Comparison of ENCODE assay signal across 22 mouse cellular contexts in genomic region chr2:31966801-31967200, GRCm38 (mm10). TPM values are rescaled to one million over a fixed set of nuclear protein-coding genes. Genes with fewer than 3 reads are reported as not detected.
A peak's percentile ranks its signal among the peaks of the same experiment; 100 is the strongest.
DNase-seq lines count a peak whose midpoint lies in the region; ATAC-seq and TF ChIP-seq lines count a peak whose summit lies in the region.
"Had no signal": no experiment of that assay in that cellular context is flagged by ENCODE, and none has a peak within 500 bp of the region (broad histone marks: within the 10 kb centered on the region; RNA-seq: fewer than 3 reads in every experiment).

No protein-coding gene starts in this region.

- WGBS in midbrain, embryonic 11.5 days, result 84% methylated on average over 8 of the region's 8 CpGs
- WGBS in midbrain, postnatal 0 days, result 74% methylated on average over 8 of the region's 8 CpGs

- no peak overlapping the region for H3K9ac ChIP-seq in midbrain, embryonic 11.5 days (ENCODE audit: low read length)
- H3K9ac ChIP-seq in midbrain, postnatal 0 days (replicated peaks; ENCODE audit: low read length, poor library complexity, severe bottlenecking), result no peak overlapping the region
- H3K9ac ChIP-seq: embryonic facial prominence, embryonic 15.5 days; forebrain, embryonic 12.5 days had no signal

- peaks cover 2% of the 10 kb centered on the region; the same call in 1 of the 2 replicates for H3K36me3 ChIP-seq in midbrain, embryonic 11.5 days (ENCODE audit: control insufficient read depth, insufficient read depth, low read length)
- no peaks in the 10 kb centered on the region for H3K36me3 ChIP-seq in midbrain, postnatal 0 days (ENCODE audit: insufficient read depth, low read length)

- ATAC-seq in midbrain, embryonic 11.5 days (ENCODE audit: low FRiP score), result no peak
- ATAC-seq in midbrain, postnatal 0 days (ENCODE audit: low FRiP score), result no peak
- ATAC-seq: activated CD4-positive, CD25-positive, alpha-beta regulatory T cell, adult 4 months; forebrain, embryonic 14.5 days; forebrain, embryonic 16.5 days had no signal

- H3K27ac ChIP-seq in midbrain, embryonic 11.5 days (ENCODE audit: low read depth, low read length), result no peak overlapping the region
- H3K27ac ChIP-seq in midbrain, postnatal 0 days (ENCODE audit: low read depth, low read length), result no peak overlapping the region
- H3K27ac ChIP-seq: embryonic facial prominence, embryonic 13.5 days; embryonic facial prominence, embryonic 15.5 days; forebrain, embryonic 10.5 days; forebrain, embryonic 12.5 days had no signal

- H3K4me3 ChIP-seq in midbrain, embryonic 11.5 days (ENCODE audit: low read depth, low read length), result no peak overlapping the region
- H3K4me3 ChIP-seq in midbrain, postnatal 0 days (ENCODE audit: low read depth, low read length), result no peak overlapping the region
- H3K4me3 ChIP-seq: embryonic facial prominence, embryonic 13.5 days; embryonic facial prominence, embryonic 15.5 days; erythroblast, embryonic 14.5 days; forebrain, embryonic 10.5 days; forebrain, embryonic 12.5 days had no signal

- H3K9me3 ChIP-seq in midbrain, embryonic 11.5 days (ENCODE audit: control insufficient read depth, low read length), result no peaks in the 10 kb centered on the region
- H3K9me3 ChIP-seq in midbrain, postnatal 0 days (ENCODE audit: low read length), result no peaks in the 10 kb centered on the region
- H3K9me3 ChIP-seq: embryonic facial prominence, embryonic 13.5 days; embryonic facial prominence, embryonic 15.5 days; forebrain, embryonic 10.5 days; forebrain, embryonic 12.5 days had no signal

- peak; percentile 4 for DNase-seq in kidney, adult 11 months
- no peak for DNase-seq in kidney, postnatal 14 days
- peak; percentile 69 for DNase-seq in midbrain, embryonic 11.5 days (ENCODE audit: low spot score, missing footprints)
- no peak for DNase-seq in midbrain, postnatal 0 days (ENCODE audit: low spot score)
- DNase-seq in adrenal gland, adult 2 months, result no peak
- DNase-seq: adrenal gland, postnatal 10 days; adrenal gland, postnatal 25 days; cerebellum, adult 11 months; cerebellum, adult 18-20 months; cerebellum, adult 8-10 months; cerebellum, adult 9-11 months; cerebellum, postnatal 14 days; cerebellum, postnatal 36 days; embryo, embryonic 11 days had no signal

- no peaks in the 10 kb centered on the region for H3K4me1 ChIP-seq in midbrain, embryonic 11.5 days (ENCODE audit: control insufficient read depth, insufficient read depth, low read length)
- H3K4me1 ChIP-seq in midbrain, postnatal 0 days (ENCODE audit: insufficient read depth, low read length), result 0 out of 2 replicates have a peak, but pooled peaks cover 4% of the 10 kb centered on the region
- H3K4me1 ChIP-seq: embryonic facial prominence, embryonic 13.5 days; embryonic facial prominence, embryonic 15.5 days had no signal

- no peaks in the 10 kb centered on the region for H3K27me3 ChIP-seq in midbrain, embryonic 11.5 days (ENCODE audit: control insufficient read depth, insufficient read depth, low read length)
- no peaks in the 10 kb centered on the region for H3K27me3 ChIP-seq in midbrain, postnatal 0 days (ENCODE audit: insufficient read depth, low read length)
- H3K27me3 ChIP-seq: embryonic facial prominence, embryonic 13.5 days; embryonic facial prominence, embryonic 15.5 days; forebrain, embryonic 12.5 days had no signal

- H3K4me2 ChIP-seq in midbrain, embryonic 11.5 days, result no peak overlapping the region
- H3K4me2 ChIP-seq in midbrain, postnatal 0 days (ENCODE audit: low read depth, low read length, poor library complexity, severe bottlenecking), result no peak overlapping the region
- H3K4me2 ChIP-seq: embryonic facial prominence, embryonic 13.5 days; embryonic facial prominence, embryonic 15.5 days; forebrain, embryonic 12.5 days had no signal

- no peak for TF ChIP-seq CTCF in midbrain, postnatal 0 days (IDR thresholded peaks at IDR 0.05)

RNA-seq across cellular contexts. Expression of gene Nup214, which starts 7.4 kb away (rescaled TPM):
- 64.6 and 64.7 TPM in 2 replicates for polyA plus RNA-seq in midbrain, embryonic 11.5 days (2014; fragmentation: Nextera tagmentation; extraction: Ambion mirVana)
- total RNA-seq in midbrain, postnatal 0 days (2014; rRNA removed), result 28.5 and 29.0 TPM in 2 replicates
- polyA plus RNA-seq in midbrain, postnatal 0 days (2015; fragmentation: Nextera tagmentation; extraction: Ambion mirVana), result 59.7 and 67.0 TPM in 2 replicates
- total RNA-seq in adrenal gland, adult 2 months (2021), result 10 to 100 TPM; 52.5 to 68.6 TPM
- 36.1 and 42.9 TPM in 2 replicates for polyA plus RNA-seq in adrenal gland, adult 2 months (2012; rRNA removed)

RNA-seq across cellular contexts. Expression of gene Aif1l, which starts 16.9 kb away (rescaled TPM):
- polyA plus RNA-seq in midbrain, embryonic 11.5 days (2014; fragmentation: Nextera tagmentation; extraction: Ambion mirVana), result 65.0 and 65.7 TPM in 2 replicates
- total RNA-seq in midbrain, postnatal 0 days (2014; rRNA removed), result 20.2 and 24.1 TPM in 2 replicates
- polyA plus RNA-seq in midbrain, postnatal 0 days (2015; fragmentation: Nextera tagmentation; extraction: Ambion mirVana), result 19.1 and 21.4 TPM in 2 replicates
- 10 to 100 TPM; 20.7 to 81.0 TPM for total RNA-seq in adrenal gland, adult 2 months (2021)
- polyA plus RNA-seq in adrenal gland, adult 2 months (2012; rRNA removed), result 16.2 and 16.3 TPM in 2 replicates
- polyA plus RNA-seq: activated CD4-positive, CD25-positive, alpha-beta regulatory T cell, adult 4 months; erythroblast, embryonic 14.5 days had no signal

Comparison
In these comparisons a context has a peak if more than half of its experiments do, and no peak if none do; other contexts are left out.
1. DNase-seq: peak in kidney, adult 11 months (single experiment) and midbrain, embryonic 11.5 days (single experiment); none in kidney, postnatal 14 days (single experiment), midbrain, postnatal 0 days (single experiment) and adrenal gland, adult 2 months (single experiment).